Mouse (Mus musculus) intestine, postnatal 0 days (tissue): ENCODE measurements around the gene Hspa2. TPM values are rescaled to one million over a fixed set of nuclear protein-coding genes. Genes with fewer than 3 reads are reported as not detected.

ENCODE experiments used
- ATAC-seq: fragments of 200-750 bp; cut with Nextera tagmentation; 2 replicates; pipeline ENCODE4 v1.8.0; 2017; ENCODE audit warnings: mild to moderate bottlenecking, moderate TSS enrichment, moderate library complexity
- H3K27ac ChIP-seq: fragments of 300-500 bp; sonication (generic); 2 replicates; pipeline ENCODE4 v1.5.1; 2014; ENCODE audit warnings: mild to moderate bottlenecking, low read depth, low read length, moderate library complexity
- H3K27me3 ChIP-seq: fragments of 300-500 bp; sonication (generic); replicated peaks from 2 replicates; pipeline ENCODE4 v1.6.1; 2014; ENCODE audit warnings: low read length, mixed read lengths; ENCODE audit not compliant: control insufficient read depth, insufficient read depth
- H3K36me3 ChIP-seq: fragments of 300-500 bp; sonication (generic); 2 replicates; pipeline ENCODE4 v1.6.1; 2014; ENCODE audit warnings: mild to moderate bottlenecking, moderate library complexity; ENCODE audit not compliant: control insufficient read depth, insufficient read depth
- H3K4me1 ChIP-seq: fragments of 300-500 bp; sonication (generic); replicated peaks from 2 replicates; pipeline ENCODE4 v1.6.1; 2014; ENCODE audit warnings: antibody characterized with exemption, low read length, mixed read lengths; ENCODE audit not compliant: control insufficient read depth, insufficient read depth
- H3K4me2 ChIP-seq: fragments of 300-500 bp; sonication (generic); replicated peaks from 2 replicates; pipeline ENCODE4 v1.6.1; 2014; ENCODE audit warnings: low read depth, mild to moderate bottlenecking, moderate library complexity
- H3K4me3 ChIP-seq: fragments of 300-500 bp; sonication (generic); 2 replicates; pipeline ENCODE4 v1.5.1; 2014; ENCODE audit warnings: low read depth, low read length
- H3K9ac ChIP-seq: fragments of 300-500 bp; sonication (generic); 2 replicates; pipeline ENCODE4 v1.6.1; 2014; ENCODE audit warnings: mild to moderate bottlenecking, low read depth, low read length
- H3K9me3 ChIP-seq: fragments of 300-500 bp; sonication (generic); 2 replicates; pipeline ENCODE4 v1.6.1; 2016; ENCODE audit warnings: mixed run types; ENCODE audit not compliant: control insufficient read depth
- CTCF ChIP-seq: sonication (generic); IDR thresholded peaks from 2 replicates; pipeline ENCODE4 v1.5.1; 2016; ENCODE audit warnings: low read depth, mild to moderate bottlenecking, control low read depth, antibody characterized with exemption, moderate library complexity
- WGBS: fragments of 180-500 bp; shearing (Covaris S2); extraction: QIAGEN DNeasy Blood & Tissue Kit; methylation state at CpG from one replicate; pipeline ENCODE4 v1.1.7; 2014; 5-methylcytosine and 5-hydroxymethylcytosine counted together
- polyA plus RNA-seq: library from polyadenylated mRNA; unstranded; fragments of >200 nt; fragmentation: Nextera tagmentation; extraction: Ambion mirVana; gene quantifications from 2 replicates; pipeline ENCODE4 v1.2.1, GENCODE M21; 2015

Gene Hspa2
- polyA plus RNA-seq, 1 experiment from 2014 or later, result 16.9 TPM

DNA sequence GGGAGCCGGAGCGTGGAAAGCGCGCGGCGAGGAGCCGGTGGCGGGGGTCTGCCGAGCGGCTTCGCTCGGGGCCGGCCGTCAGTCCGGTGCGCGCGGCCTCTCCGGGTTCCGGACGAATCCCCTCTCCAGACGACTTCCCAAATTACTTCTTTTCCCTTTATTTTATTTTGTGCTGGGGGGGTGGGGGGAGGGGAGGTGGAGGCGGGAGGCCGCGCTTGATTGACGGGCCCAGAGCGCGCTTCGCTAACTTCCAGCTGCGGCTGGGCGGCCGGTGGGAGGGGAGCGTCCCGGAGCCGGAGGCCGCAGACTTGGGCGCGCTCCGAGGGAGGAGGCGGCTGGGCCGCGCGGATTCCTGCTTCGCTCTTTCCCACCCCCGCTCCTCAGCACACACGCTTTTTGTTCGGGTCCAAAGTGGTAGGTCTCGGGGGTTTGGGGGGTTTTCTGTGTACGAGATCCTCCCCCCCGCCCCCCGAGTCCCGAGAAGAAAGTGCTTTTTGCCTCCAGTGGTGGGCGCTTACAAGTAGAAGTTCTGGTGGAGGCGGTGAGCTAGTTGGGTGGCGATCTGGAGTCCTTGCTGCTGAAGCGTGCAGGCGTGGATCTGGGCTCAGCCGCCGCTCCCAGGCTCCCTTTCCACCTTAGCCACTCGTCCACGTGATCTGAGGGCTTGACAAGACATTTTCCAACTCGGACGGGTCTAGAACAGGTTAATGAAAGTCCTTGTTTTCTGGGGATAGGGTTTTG is 33.0 kb upstream of the Hspa2 start:
- Histone ChIP-seq H3K9me3 (no peaks in the 10 kb centered on the region), H3K27me3 (no peaks in the 10 kb centered on the region), H3K36me3 (no peaks in the 10 kb centered on the region), H3K4me2 (peak overlapping the region; percentile 75), H3K27ac (peak overlapping the region; percentile 99), H3K4me3 (peak overlapping the region; percentile 97), H3K4me1 (peaks cover 6% of the 10 kb centered on the region; the same call in 1 of the 2 replicates), H3K9ac (peak overlapping the region; percentile 96)
- peak; percentile 55 for ATAC-seq
- WGBS, result under 1% methylated on average over 39 of the region's 63 CpGs
- TF ChIP-seq CTCF, result peak; percentile 41

GRCm38 (mm10) chr12:76372046-76372445 is 31.9 kb upstream of the Hspa2 start:
- H3K36me3 ChIP-seq, result no peaks in the 10 kb centered on the region
- no peak for TF ChIP-seq CTCF
- H3K9ac ChIP-seq, result peak overlapping the region; percentile 96; the same call in 1 of the 2 replicates
- no peak for ATAC-seq
- 34% methylated on average over 7 of the region's 7 CpGs for WGBS
- no peak overlapping the region for H3K27ac ChIP-seq
- peaks cover 6% of the 10 kb centered on the region; the same call in 1 of the 2 replicates for H3K4me1 ChIP-seq
- H3K9me3 ChIP-seq, result no peaks in the 10 kb centered on the region
- no peaks in the 10 kb centered on the region for H3K27me3 ChIP-seq
- peak overlapping the region; percentile 97 for H3K4me3 ChIP-seq
- peak overlapping the region; percentile 75 for H3K4me2 ChIP-seq

- Histone ChIP-seq H3K4me1 (peaks cover 6% of the 10 kb centered on the region; the same call in 1 of the 2 replicates), H3K27me3 (no peaks in the 10 kb centered on the region), H3K36me3 (no peaks in the 10 kb centered on the region), H3K4me2 (no peak overlapping the region), H3K9ac (no peak overlapping the region), H3K9me3 (no peaks in the 10 kb centered on the region), H3K4me3 (no peak overlapping the region), H3K27ac (no peak overlapping the region)
- no peak for ATAC-seq
- peak; percentile 37; the same call in 1 of the 2 replicates for TF ChIP-seq CTCF
- 69% methylated on average over 5 of the region's 7 CpGs for WGBS
Measured at GRCm38 (mm10) chr12:76372881-76373818, 30.8 kb upstream of the Hspa2 start.

DNA sequence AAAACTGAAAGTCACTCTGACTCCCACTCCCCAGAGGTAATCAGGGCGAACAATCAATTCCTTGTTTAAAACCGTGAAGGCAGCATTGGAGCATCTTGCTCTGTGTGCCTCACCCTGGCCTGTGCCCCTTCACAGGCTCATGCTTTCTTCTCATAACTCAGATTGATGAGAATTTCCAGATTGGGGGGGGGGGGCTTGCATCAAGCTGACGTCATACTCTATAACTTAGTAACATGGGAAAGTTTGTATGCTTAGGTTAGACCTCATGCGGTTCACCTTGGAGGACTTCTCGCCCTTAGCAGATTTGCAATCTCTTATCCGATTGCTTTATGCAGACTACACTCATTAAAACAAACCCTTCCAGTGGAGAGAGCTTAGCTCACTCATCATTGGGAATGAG is 30.0 kb upstream of the Hspa2 start:
- Histone ChIP-seq H3K27ac (no peak overlapping the region), H3K36me3 (no peaks in the 10 kb centered on the region), H3K4me2 (no peak overlapping the region), H3K4me3 (no peak overlapping the region), H3K9ac (no peak overlapping the region), H3K9me3 (no peaks in the 10 kb centered on the region), H3K27me3 (no peaks in the 10 kb centered on the region), H3K4me1 (0 out of 2 replicates have a peak, but pooled peaks cover 6% of the 10 kb centered on the region)
- ATAC-seq, result no peak
- 64% methylated on average over 6 of the region's 6 CpGs for WGBS
- TF ChIP-seq CTCF, result no peak

DNA sequence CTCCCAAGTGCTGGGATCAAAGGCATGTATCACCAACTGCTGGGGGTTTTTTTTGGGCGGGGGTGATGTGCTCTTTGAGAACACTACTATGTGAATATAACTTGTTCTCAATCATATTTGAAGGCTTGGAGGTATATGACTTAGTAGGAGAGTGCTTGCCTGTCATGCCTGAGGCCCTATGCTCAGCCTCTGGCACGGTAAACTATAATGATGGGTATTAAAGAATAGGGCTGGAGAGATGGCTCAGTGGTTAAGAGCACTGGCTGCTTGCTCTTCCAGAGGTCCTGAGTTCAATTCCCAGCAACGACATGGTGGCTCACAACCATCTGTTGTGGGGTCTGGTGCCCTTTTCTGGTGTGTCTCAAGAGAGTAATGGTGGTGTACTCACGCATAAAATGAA is 29.1 kb upstream of the Hspa2 start:
- no peak for TF ChIP-seq CTCF
- no peak for ATAC-seq
- no peak overlapping the region for H3K27ac ChIP-seq
- no peak overlapping the region for H3K4me3 ChIP-seq
- no peaks in the 10 kb centered on the region for H3K27me3 ChIP-seq
- 0 out of 2 replicates have a peak, but pooled peaks cover 6% of the 10 kb centered on the region for H3K4me1 ChIP-seq
- H3K9ac ChIP-seq, result no peak overlapping the region
- WGBS, result 83% methylated on average over 4 of the region's 4 CpGs
- H3K9me3 ChIP-seq, result no peaks in the 10 kb centered on the region
- H3K4me2 ChIP-seq, result no peak overlapping the region
- no peaks in the 10 kb centered on the region for H3K36me3 ChIP-seq

- H3K4me1 ChIP-seq, result 0 out of 2 replicates have a peak, but pooled peaks cover 6% of the 10 kb centered on the region
- H3K27ac ChIP-seq, result no peak overlapping the region
- H3K36me3 ChIP-seq, result no peaks in the 10 kb centered on the region
- no peak overlapping the region for H3K4me3 ChIP-seq
- 79% methylated on average over 3 of the region's 3 CpGs for WGBS
- TF ChIP-seq CTCF, result no peak
- no peak for ATAC-seq
- H3K4me2 ChIP-seq, result no peak overlapping the region
- no peaks in the 10 kb centered on the region for H3K9me3 ChIP-seq
- no peak overlapping the region for H3K9ac ChIP-seq
- no peaks in the 10 kb centered on the region for H3K27me3 ChIP-seq
Measured at GRCm38 (mm10) chr12:76375506-76375905, 28.5 kb upstream of the Hspa2 start.
